Mouse (Mus musculus): Measurements from ENCODE around the gene Ffar3. TPM values are rescaled to one million over a fixed set of nuclear protein-coding genes. Genes with fewer than 3 reads are reported as not detected.
"Not testable (repeated sequence)": the region's sequence is repeated elsewhere in the genome, so short reads cannot be mapped to it uniquely, and the experiment has no call there.

Ffar3 gene
- polyA plus RNA-seq, 1 experiment from 2014 or later: not detected

DNA sequence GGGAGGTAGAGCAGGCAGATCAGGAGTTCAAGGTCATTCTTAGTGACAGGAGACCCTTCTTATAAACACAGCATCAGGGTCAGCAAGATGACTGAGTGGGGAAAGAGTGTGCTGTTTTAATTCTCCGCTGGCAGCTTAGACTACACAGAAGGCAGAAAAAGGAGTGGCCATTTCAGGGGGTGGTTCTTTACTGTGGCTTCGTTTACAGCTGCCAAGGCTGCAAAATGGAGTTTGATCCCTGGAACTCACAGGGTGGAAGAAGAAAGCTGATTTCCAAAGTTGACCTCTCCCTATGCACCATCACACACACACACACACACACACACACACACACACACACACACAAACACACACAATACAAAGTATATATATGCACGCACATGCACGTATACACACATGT, 14.6 kb downstream of the Ffar3 start:
- H3K4me2 ChIP-seq: no peak overlapping the region
- no peak for ATAC-seq (ENCODE audit: low read depth)
- no peak overlapping the region for H3K9ac ChIP-seq
- 73% methylated on average over 4 of the region's 4 CpGs for WGBS
- H3K27me3 ChIP-seq: no peaks in the 10 kb centered on the region
- no peaks in the 10 kb centered on the region for H3K36me3 ChIP-seq
- peaks cover 31% of the 10 kb centered on the region for H3K4me1 ChIP-seq (replicated peaks)
- no peaks in the 10 kb centered on the region for H3K9me3 ChIP-seq
- H3K4me3 ChIP-seq: no peak overlapping the region
- H3K27ac ChIP-seq (replicated peaks): no peak overlapping the region

DNA sequence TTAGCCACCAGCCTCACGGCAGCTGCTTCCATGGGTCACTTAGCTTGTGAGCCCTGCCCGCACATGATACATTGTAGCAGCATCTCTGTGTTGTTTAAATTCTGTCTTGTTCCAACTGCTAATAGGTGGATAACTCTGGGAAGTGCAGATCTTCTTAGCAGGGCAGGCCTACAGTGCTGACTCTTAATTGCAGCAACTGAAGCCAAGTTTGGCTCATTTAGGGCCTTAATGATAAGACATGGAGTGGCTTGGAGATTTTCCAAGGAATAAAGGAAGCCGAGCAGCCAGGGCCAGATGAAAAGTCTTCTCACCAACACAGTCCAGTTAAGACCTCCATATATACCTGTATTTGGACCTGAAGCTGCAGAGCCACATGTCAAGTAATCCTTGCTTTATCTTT, 15.7 kb downstream of the Ffar3 start:
- H3K4me3 ChIP-seq: no peak overlapping the region
- H3K9ac ChIP-seq: no peak overlapping the region
- WGBS: 76% methylated on average over 3 of the region's 3 CpGs
- H3K4me2 ChIP-seq: no peak overlapping the region
- no peak for ATAC-seq (ENCODE audit: low read depth)
- peaks cover 26% of the 10 kb centered on the region for H3K4me1 ChIP-seq (replicated peaks)
- no peaks in the 10 kb centered on the region for H3K36me3 ChIP-seq
- H3K27me3 ChIP-seq: no peaks in the 10 kb centered on the region
- no peaks in the 10 kb centered on the region for H3K9me3 ChIP-seq
- H3K27ac ChIP-seq (replicated peaks): no peak overlapping the region

DNA sequence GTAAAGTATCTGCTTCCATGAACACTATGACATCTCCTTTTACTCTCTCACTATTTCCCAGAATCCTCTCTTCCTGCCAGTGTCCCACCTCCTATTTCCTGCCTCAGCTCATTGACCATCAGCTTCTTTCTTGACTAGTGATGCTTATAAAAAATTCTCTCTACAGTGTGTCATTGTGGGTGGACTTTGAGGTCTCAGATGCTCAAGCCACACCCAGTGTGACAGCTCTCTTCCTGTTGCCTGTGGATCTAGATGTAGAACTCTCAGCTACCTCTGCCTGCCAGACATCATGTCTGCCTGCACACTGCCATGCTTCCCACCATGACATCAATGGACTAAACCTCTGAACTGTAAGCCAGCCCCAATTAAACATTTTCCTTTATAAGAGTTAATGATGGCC, 18.7 kb downstream of the Ffar3 start:
- Histone ChIP-seq H3K9me3 (no peaks in the 10 kb centered on the region), H3K9ac (no peak overlapping the region), H3K36me3 (no peaks in the 10 kb centered on the region), H3K27ac (replicated peaks) (no peak overlapping the region), H3K4me1 (replicated peaks) (peaks cover under 1% of the 10 kb centered on the region; the same call in 1 of the 2 replicates), H3K27me3 (no peaks in the 10 kb centered on the region), H3K4me2 (no peak overlapping the region), H3K4me3 (no peak overlapping the region)
- ATAC-seq (ENCODE audit: low read depth): no peak

DNA sequence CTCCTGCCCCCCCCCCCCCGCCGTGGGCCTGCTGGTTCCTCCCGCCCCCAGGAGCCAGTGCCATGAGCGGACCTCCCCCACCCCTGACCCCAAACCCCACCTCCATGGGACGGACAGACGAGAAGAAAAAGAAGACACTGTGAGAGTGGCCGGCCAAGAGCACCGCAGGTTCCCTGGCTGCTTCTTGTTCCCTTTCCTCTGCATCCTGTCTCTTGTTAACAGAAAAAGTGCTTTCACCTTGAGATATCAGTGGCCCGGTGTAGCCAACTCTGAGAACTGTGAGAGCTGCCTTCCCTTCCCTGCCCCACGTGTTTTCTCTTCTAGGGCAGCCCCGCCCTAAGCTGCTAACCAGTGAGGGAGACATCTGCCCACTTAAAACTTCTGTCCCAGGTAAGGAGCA, 23.3 kb downstream of the Ffar3 start:
- not testable (repeated sequence) for H3K9me3 ChIP-seq; H3K4me1 ChIP-seq (replicated peaks); H3K27me3 ChIP-seq; H3K4me3 ChIP-seq; H3K36me3 ChIP-seq; ATAC-seq (ENCODE audit: low read depth); H3K9ac ChIP-seq; H3K4me2 ChIP-seq; H3K27ac ChIP-seq (replicated peaks)
- WGBS: 51% methylated on average over 11 of the region's 11 CpGs

DNA sequence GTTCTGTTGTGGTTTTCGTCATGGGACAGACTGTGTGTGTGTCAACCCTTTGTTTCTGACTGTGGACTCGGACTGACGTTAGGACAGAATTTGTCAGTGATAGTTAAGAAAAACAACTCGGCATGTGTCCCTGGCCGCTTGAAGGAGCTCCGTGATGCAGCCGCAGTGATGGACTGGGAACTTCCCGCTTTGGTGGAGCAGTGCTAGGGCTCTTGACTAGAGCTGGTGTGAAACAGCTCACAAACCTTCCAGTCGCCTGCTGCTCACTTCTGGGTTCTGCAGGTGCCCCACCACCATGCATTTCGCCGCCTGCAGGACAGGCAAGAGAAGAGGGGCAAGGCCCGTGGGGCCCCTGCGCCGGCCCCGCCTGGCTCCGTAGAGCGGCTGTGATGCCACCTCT, 23.7 kb downstream of the Ffar3 start:
- H3K36me3 ChIP-seq: no peaks in the 10 kb centered on the region
- WGBS: 81% methylated on average over 17 of the region's 17 CpGs
- no peak overlapping the region for H3K9ac ChIP-seq
- no peak overlapping the region for H3K4me3 ChIP-seq
- H3K4me1 ChIP-seq (replicated peaks): no peaks in the 10 kb centered on the region
- H3K27ac ChIP-seq (replicated peaks): no peak overlapping the region
- ATAC-seq (ENCODE audit: low read depth): no peak
- H3K27me3 ChIP-seq: no peaks in the 10 kb centered on the region
- H3K4me2 ChIP-seq: no peak overlapping the region
- H3K9me3 ChIP-seq: no peaks in the 10 kb centered on the region

DNA sequence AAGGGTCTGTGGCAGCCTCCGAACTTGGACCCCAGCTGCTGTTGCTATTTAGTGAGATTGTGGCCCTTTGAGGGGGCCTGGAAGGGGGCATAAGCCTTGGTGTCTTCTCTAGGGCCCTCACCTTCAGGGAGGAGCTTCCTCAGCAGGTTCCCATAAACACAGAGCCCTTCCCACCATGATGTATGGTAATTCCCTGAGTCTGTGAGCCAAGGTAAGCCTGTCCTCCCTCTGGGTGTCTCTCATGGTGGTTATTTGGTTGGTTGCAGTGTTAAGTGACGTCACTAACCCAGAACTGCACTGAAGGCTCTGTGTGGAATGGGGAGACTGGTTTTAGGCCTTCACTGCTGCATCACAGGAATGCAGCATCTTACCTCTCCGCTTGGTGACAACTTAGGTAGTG, 26.6 kb downstream of the Ffar3 start:
- H3K4me3 ChIP-seq: no peak overlapping the region

DNA sequence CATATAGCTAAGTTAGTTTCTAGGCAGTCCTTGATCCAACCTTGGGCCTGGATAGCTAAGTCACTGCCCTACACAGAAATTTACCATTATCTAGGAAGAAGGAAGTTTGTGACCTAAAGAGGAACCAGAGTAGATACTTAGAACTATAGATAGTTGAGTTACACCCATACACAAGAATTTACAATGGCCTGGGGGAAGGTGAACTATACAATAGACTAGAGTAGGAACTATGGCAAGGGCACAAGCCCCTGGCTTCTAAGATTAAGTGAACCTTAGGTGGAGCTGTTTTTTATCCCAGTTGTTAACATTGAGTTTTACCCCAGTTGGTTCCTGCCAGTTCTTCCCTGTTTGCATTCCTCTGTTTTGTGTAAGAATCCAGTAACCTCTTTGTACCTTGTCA, 27.1 kb downstream of the Ffar3 start:
- H3K9ac ChIP-seq; H3K9me3 ChIP-seq; H3K4me2 ChIP-seq; H3K4me3 ChIP-seq; H3K27me3 ChIP-seq; H3K36me3 ChIP-seq; ATAC-seq (ENCODE audit: low read depth); H3K27ac ChIP-seq (replicated peaks); H3K4me1 ChIP-seq (replicated peaks): not testable (repeated sequence)

More for the DNA sequence above, 26.6 kb downstream of the Ffar3 start:
- no peaks in the 10 kb centered on the region for H3K27me3 ChIP-seq
- no peak overlapping the region for H3K9ac ChIP-seq
- WGBS: 74% methylated on average over 3 of the region's 3 CpGs
- no peak for ATAC-seq (ENCODE audit: low read depth)
- H3K4me1 ChIP-seq (replicated peaks): no peaks in the 10 kb centered on the region
- H3K4me2 ChIP-seq: no peak overlapping the region
- no peak overlapping the region for H3K27ac ChIP-seq (replicated peaks)
- H3K36me3 ChIP-seq: no peaks in the 10 kb centered on the region
- H3K9me3 ChIP-seq: no peaks in the 10 kb centered on the region

DNA sequence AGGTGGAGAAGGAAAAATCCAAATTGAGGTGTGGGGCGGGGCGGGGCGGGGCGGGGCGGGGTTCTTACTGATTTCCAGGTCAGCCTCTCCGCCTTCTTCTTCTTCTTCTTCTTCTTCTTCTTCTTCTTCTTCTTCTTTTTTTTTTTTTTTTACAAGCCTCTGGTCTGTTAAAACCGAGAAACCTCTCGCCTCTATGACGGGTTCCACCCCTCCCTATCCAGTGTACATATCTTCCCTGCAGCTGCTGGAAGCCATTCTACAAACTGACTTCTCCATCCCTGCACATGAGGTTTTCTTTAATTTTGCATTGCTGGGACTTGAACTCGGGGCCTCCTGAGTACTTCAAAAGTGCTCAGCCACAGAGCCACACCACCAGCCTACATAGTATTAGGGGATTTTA, 29.3 kb downstream of the Ffar3 start:
- WGBS: 94% methylated on average over 10 of the region's 10 CpGs
- Histone ChIP-seq H3K9me3 (no peaks in the 10 kb centered on the region), H3K27ac (replicated peaks) (no peak overlapping the region), H3K36me3 (no peaks in the 10 kb centered on the region), H3K27me3 (no peaks in the 10 kb centered on the region), H3K9ac (no peak overlapping the region), H3K4me1 (replicated peaks) (no peaks in the 10 kb centered on the region), H3K4me3 (no peak overlapping the region), H3K4me2 (no peak overlapping the region)
- no peak for ATAC-seq (ENCODE audit: low read depth)

DNA sequence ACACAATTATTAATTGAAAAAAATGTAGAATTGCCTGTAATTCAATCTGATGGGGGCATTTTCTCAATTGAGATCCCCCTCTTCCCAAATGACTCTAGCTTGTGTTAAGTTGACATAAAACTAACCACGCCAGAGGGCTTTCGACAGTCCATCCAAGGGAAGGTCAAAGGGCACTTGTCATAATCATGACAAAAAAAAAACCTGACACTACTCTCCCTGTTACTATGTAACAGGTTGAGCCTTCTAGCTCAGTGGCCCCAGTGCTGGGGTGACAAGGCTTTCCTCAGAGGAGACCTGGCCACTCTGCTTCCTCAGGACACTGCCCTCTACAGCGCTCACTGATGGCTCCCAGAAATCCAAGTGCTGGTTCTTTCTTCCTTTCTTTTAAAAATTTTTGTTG, 31.7 kb downstream of the Ffar3 start:
- no peak for ATAC-seq (ENCODE audit: low read depth)
- no peaks in the 10 kb centered on the region for H3K9me3 ChIP-seq
- H3K4me3 ChIP-seq: no peak overlapping the region
- no peaks in the 10 kb centered on the region for H3K4me1 ChIP-seq (replicated peaks)
- no peak overlapping the region for H3K4me2 ChIP-seq
- H3K36me3 ChIP-seq: no peaks in the 10 kb centered on the region
- H3K27me3 ChIP-seq: no peaks in the 10 kb centered on the region
- WGBS: 91% methylated on average over 3 of the region's 3 CpGs
- no peak overlapping the region for H3K9ac ChIP-seq
- no peak overlapping the region for H3K27ac ChIP-seq (replicated peaks)

DNA sequence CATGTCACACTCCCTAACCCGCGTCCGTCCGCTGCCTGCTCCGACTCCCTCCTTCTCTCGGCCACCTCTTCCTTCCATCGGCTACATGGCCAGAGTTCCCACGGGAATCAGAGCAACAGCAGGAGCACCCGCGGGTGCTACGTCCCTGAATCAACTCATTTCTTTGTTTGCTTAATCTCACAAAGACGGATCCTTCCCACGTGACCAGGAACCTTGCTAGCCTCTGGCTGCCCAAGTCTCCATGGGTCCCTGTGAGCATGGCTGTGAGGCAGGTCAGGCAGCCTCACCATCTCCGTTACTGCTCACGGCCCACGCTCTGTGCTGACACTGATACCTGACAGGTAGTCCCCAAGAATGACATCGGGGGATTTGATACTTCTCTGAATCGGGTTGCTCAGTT, 32.3 kb downstream of the Ffar3 start, which contains the start of gene Ffar2:
TSS of gene Ffar2 (minus strand) at position 101 of the 400 bp plus-strand sequence.
- H3K36me3 ChIP-seq: no peaks in the 10 kb centered on the region
- no peak within 1 kb of the TSS for H3K4me3 ChIP-seq
- no peaks in the 10 kb centered on the region for H3K9me3 ChIP-seq
- H3K27ac ChIP-seq (replicated peaks): no peak within 1 kb of the TSS
- H3K27me3 ChIP-seq: no peaks in the 10 kb centered on the region
- WGBS: 90% methylated on average over 18 of the region's 18 CpGs
- no peaks in the 10 kb centered on the region for H3K4me1 ChIP-seq (replicated peaks)
- no peak for ATAC-seq (ENCODE audit: low read depth)
- no peak within 1 kb of the TSS for H3K4me2 ChIP-seq
- no peak within 1 kb of the TSS for H3K9ac ChIP-seq

DNA sequence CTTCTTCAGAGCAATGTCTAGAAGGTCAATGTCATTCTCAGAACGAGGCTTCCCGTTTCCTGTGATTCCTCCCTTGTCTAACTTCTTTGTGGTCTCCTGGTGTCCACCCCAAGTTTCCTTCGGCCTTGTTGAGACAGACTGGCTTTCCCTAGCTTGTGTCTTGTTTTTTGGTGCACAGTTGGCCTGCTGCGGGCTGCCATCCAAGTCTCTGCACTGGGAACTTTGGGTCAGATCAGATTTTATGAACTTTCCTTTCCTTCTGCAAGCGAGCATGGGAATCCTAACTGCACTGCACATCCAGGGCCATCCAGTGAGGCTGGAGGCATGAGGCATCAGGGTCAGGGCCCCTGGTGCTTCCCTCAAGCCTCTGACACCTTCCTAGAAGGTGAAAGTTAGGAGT, 34.4 kb downstream of the Ffar3 start:
- H3K4me2 ChIP-seq: no peak overlapping the region
- no peak overlapping the region for H3K4me3 ChIP-seq
- no peaks in the 10 kb centered on the region for H3K27me3 ChIP-seq
- no peak overlapping the region for H3K9ac ChIP-seq
- no peaks in the 10 kb centered on the region for H3K36me3 ChIP-seq
- H3K9me3 ChIP-seq: no peaks in the 10 kb centered on the region
- no peaks in the 10 kb centered on the region for H3K4me1 ChIP-seq (replicated peaks)
- no peak overlapping the region for H3K27ac ChIP-seq (replicated peaks)
- WGBS: 76% methylated on average over 5 of the region's 5 CpGs
- no peak for ATAC-seq (ENCODE audit: low read depth)

DNA sequence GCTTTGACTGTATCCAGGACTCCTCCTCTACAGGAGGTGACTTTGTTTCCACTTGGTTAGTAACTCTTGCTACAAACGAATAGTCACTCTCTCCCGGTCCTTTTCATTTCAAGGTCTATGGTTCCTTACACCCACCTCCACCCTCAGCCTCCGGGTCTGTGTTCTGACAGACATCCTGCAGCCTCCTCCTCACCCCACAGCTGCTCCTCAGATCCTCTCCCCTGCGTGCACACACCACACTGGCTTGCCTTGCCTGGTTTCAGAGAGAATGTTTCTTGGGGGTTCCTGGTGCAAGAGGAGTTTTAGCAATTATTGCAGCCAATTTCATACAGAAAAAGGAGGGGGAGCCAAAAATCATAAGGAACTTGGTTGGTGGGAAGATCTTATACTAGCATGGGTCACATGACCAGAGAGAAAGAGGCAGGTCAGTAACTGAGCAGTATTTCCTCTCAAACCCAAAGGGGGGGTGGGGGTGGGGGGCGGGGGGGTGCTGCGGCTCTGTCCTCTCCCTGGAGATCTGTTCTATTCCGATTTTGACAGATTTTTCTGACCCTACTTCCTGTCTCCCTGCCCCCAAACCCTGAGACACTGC, 35.0 kb downstream of the Ffar3 start:
- no peak overlapping the region for H3K4me2 ChIP-seq
- H3K27ac ChIP-seq (replicated peaks): no peak overlapping the region
- no peak for ATAC-seq (ENCODE audit: low read depth)
- no peaks in the 10 kb centered on the region for H3K9me3 ChIP-seq
- H3K27me3 ChIP-seq: no peaks in the 10 kb centered on the region
- no peaks in the 10 kb centered on the region for H3K36me3 ChIP-seq
- WGBS: 69% methylated on average over 7 of the region's 7 CpGs
- H3K4me1 ChIP-seq (replicated peaks): no peaks in the 10 kb centered on the region
- H3K9ac ChIP-seq: no peak overlapping the region
- H3K4me3 ChIP-seq: no peak overlapping the region

DNA sequence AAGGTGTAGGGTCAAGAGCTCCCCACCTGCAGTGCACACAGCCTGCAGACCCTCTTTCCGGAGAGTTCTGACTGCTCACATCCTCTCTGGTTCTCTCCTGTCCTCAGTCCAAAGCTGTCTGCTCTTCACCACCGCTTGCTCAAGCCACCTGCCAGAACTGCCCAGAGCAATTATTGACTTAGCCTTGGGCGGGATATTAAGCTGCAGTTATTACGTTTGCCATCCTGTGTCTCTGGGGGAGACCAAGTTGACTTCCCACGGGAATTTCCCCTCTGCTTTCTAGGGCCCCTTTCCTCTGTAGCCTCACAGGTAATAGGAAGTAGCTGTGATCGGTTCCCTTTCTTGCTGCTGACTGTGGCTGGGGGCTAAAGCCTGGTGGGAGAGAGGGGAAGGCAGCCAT, 35.8 kb downstream of the Ffar3 start:
- no peaks in the 10 kb centered on the region for H3K27me3 ChIP-seq
- no peaks in the 10 kb centered on the region for H3K9me3 ChIP-seq
- no peak overlapping the region for H3K4me2 ChIP-seq
- H3K27ac ChIP-seq (replicated peaks): no peak overlapping the region
- no peak for ATAC-seq (ENCODE audit: low read depth)
- no peak overlapping the region for H3K9ac ChIP-seq
- no peaks in the 10 kb centered on the region for H3K4me1 ChIP-seq (replicated peaks)
- no peaks in the 10 kb centered on the region for H3K36me3 ChIP-seq
- 76% methylated on average over 6 of the region's 6 CpGs for WGBS
- H3K4me3 ChIP-seq: no peak overlapping the region

All from neural tube, embryonic 13.5 days (tissue).